In the genomic region with DNA sequence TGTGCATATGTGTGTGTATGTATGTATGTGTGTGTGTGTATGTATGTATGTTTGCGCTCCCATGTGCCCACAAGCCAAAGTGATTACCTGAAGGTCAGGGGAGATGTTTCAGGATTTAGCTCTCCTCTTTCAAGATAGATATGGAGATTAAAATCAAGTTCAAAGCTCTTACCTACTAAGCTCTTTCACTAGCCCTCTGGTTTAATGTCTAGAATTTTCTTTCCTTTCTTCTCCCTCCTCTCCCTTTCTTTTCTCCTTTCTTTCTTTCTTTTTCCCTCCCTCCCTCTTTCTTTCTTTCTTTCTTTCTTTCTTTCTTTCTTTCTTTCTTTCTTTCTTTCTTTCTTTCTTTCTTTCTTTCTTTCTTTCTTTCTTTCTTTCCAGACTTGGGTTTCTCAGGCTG, we compare ENCODE assay signal across 10 mouse cellular contexts. TPM values are rescaled to one million over a fixed set of nuclear protein-coding genes. Genes with fewer than 3 reads are reported as not detected.
DNase-seq lines count a peak whose midpoint lies in the region; ATAC-seq and TF ChIP-seq lines count a peak whose summit lies in the region.
"Had no signal": no experiment of that assay in that cellular context is flagged by ENCODE, and none has a peak within 500 bp of the region (broad histone marks: within the 10 kb centered on the region; RNA-seq: fewer than 3 reads in every experiment).

Gene Dgke (minus strand): TSS at position 101 of the 400 bp plus-strand sequence.

- H3K4me1 ChIP-seq in lung, embryonic 16.5 days (replicated peaks; ENCODE audit: control insufficient read depth, insufficient read depth, low read length): no peaks in the 10 kb centered on the region
- no peaks in the 10 kb centered on the region for H3K4me1 ChIP-seq in hindbrain, embryonic 15.5 days (replicated peaks)
- H3K4me1 ChIP-seq in neural tube, embryonic 15.5 days: no peaks in the 10 kb centered on the region

- no peaks in the 10 kb centered on the region for H3K9me3 ChIP-seq in lung, embryonic 16.5 days (ENCODE audit: control insufficient read depth, low read length)
- no peaks in the 10 kb centered on the region for H3K9me3 ChIP-seq in hindbrain, embryonic 15.5 days
- no peaks in the 10 kb centered on the region for H3K9me3 ChIP-seq in neural tube, embryonic 15.5 days (replicated peaks)

- intact Hi-C loops in gastrocnemius, adult 2 months (cut with DNase I): no loop called here

- H3K4me3 ChIP-seq in gastrocnemius, adult 2 months: no peak within 1 kb of the TSS
- no peak within 1 kb of the TSS for H3K4me3 ChIP-seq in lung, embryonic 16.5 days (ENCODE audit: low read length)
- no peak within 1 kb of the TSS for H3K4me3 ChIP-seq in hindbrain, embryonic 15.5 days
- no peak within 1 kb of the TSS for H3K4me3 ChIP-seq in neural tube, embryonic 15.5 days (replicated peaks)

- no peak for TF ChIP-seq CTCF in gastrocnemius, adult 2 months (IDR thresholded peaks at IDR 0.05)

- H3K36me3 ChIP-seq in lung, embryonic 16.5 days (ENCODE audit: control insufficient read depth, insufficient read depth, low read length): no peaks in the 10 kb centered on the region
- H3K36me3 ChIP-seq in hindbrain, embryonic 15.5 days: no peaks in the 10 kb centered on the region
- H3K36me3 ChIP-seq in neural tube, embryonic 15.5 days: no peaks in the 10 kb centered on the region

- H3K9ac ChIP-seq in lung, embryonic 16.5 days (ENCODE audit: low read length): no peak within 1 kb of the TSS
- H3K9ac ChIP-seq in hindbrain, embryonic 15.5 days: no peak within 1 kb of the TSS
- no peak within 1 kb of the TSS for H3K9ac ChIP-seq in neural tube, embryonic 15.5 days (replicated peaks)
- H3K9ac ChIP-seq: liver, embryonic 14.5 days had no signal

- DNase-seq in gastrocnemius, adult 2 months: no peak
- no peak for DNase-seq in gastrocnemius, adult 8-10 months (ENCODE audit: low spot score in 2 of 2)
- DNase-seq in lung, postnatal 36 days: no peak
- DNase-seq in cerebellum, adult 9-11 months: no peak
- DNase-seq in spleen, adult 12 weeks (ENCODE audit: low spot score): no peak
- DNase-seq: kidney, adult 18-20 months had no signal

- H3K27me3 ChIP-seq in lung, embryonic 16.5 days (ENCODE audit: control insufficient read depth, insufficient read depth, low read depth, low read length): no peaks in the 10 kb centered on the region
- no peaks in the 10 kb centered on the region for H3K27me3 ChIP-seq in hindbrain, embryonic 15.5 days
- no peaks in the 10 kb centered on the region for H3K27me3 ChIP-seq in neural tube, embryonic 15.5 days (replicated peaks)

- 94% methylated on average over 1 of the region's 1 CpGs for WGBS in lung, embryonic 16.5 days
- 89% methylated on average over 1 of the region's 1 CpGs for WGBS in hindbrain, embryonic 15.5 days
- 100% methylated on average over 1 of the region's 1 CpGs for WGBS in neural tube, embryonic 15.5 days

- ATAC-seq in lung, embryonic 16.5 days (ENCODE audit: low read depth): no peak
- ATAC-seq in hindbrain, embryonic 15.5 days (ENCODE audit: low FRiP score, low read depth): no peak
- no peak for ATAC-seq in neural tube, embryonic 15.5 days (ENCODE audit: low FRiP score)

- H3K4me2 ChIP-seq in lung, embryonic 16.5 days (ENCODE audit: low read depth, low read length): no peak within 1 kb of the TSS
- no peak within 1 kb of the TSS for H3K4me2 ChIP-seq in hindbrain, embryonic 15.5 days
- H3K4me2 ChIP-seq in neural tube, embryonic 15.5 days: no peak within 1 kb of the TSS

- H3K27ac ChIP-seq in gastrocnemius, adult 2 months: peak within 1 kb of the TSS; percentile 81
- H3K27ac ChIP-seq in lung, embryonic 16.5 days (ENCODE audit: low read length): peak within 1 kb of the TSS; percentile 66
- H3K27ac ChIP-seq in hindbrain, embryonic 15.5 days (replicated peaks): no peak within 1 kb of the TSS
- H3K27ac ChIP-seq in neural tube, embryonic 15.5 days (replicated peaks): no peak within 1 kb of the TSS; the same call in 1 of the 2 replicates
- H3K27ac ChIP-seq: liver, embryonic 14.5 days had no signal

RNA-seq across cellular contexts. Expression of gene Dgke, which starts in this region (rescaled TPM):
- 1 to 10 TPM; 3.4 to 3.7 TPM for total RNA-seq in gastrocnemius, adult 2 months (2021)
- 1 to 10 TPM; 2.1 to 3.6 (median 2.9) TPM for total RNA-seq in gastrocnemius, adult 8-10 months (2022)
- 4.5 and 5.1 TPM in 2 replicates for polyA plus RNA-seq in lung, embryonic 16.5 days (2015; fragmentation: Nextera tagmentation; extraction: Ambion mirVana)
- 17.2 and 17.3 TPM in 2 replicates for polyA plus RNA-seq in hindbrain, embryonic 15.5 days (2015; fragmentation: Nextera tagmentation; extraction: Ambion mirVana)
- polyA plus RNA-seq in neural tube, embryonic 15.5 days (2015; fragmentation: Nextera tagmentation; extraction: Ambion mirVana): 16.0 and 17.5 TPM in 2 replicates

Comparison
In these comparisons a context has a peak if more than half of its experiments do, and no peak if none do; other contexts are left out.
1. H3K27ac ChIP-seq: peak in gastrocnemius, adult 2 months (single experiment) and lung, embryonic 16.5 days (single experiment); none in hindbrain, embryonic 15.5 days (single experiment) and neural tube, embryonic 15.5 days (single experiment).